Mouse (Mus musculus) kidney, embryonic 15.5 days (tissue): Measurements from ENCODE around the gene Pbxip1. TPM values are rescaled to one million over a fixed set of nuclear protein-coding genes. Genes with fewer than 3 reads are reported as not detected.
A peak's percentile ranks its signal among the peaks of the same experiment; 100 is the strongest.

Experiments used
- ATAC-seq: fragments of 200-750 bp; cut with Nextera tagmentation; replicated peaks from 2 replicates; pipeline ENCODE4 v1.8.0; 2017; ENCODE audit warnings: moderate TSS enrichment; ENCODE audit not compliant: low FRiP score
- H3K27ac ChIP-seq: fragments of 300-500 bp; sonication (generic); 2 replicates; pipeline ENCODE4 v1.5.1; 2015; ENCODE audit warnings: mild to moderate bottlenecking, inconsistent platforms
- H3K27me3 ChIP-seq: fragments of 300-500 bp; sonication (generic); 2 replicates; pipeline ENCODE4 v1.6.1; 2015; ENCODE audit warnings: inconsistent platforms
- H3K36me3 ChIP-seq: fragments of 300-500 bp; sonication (generic); 2 replicates; pipeline ENCODE4 v1.6.1; 2015; ENCODE audit warnings: inconsistent platforms
- H3K4me1 ChIP-seq: fragments of 300-500 bp; sonication (generic); 2 replicates; pipeline ENCODE4 v1.6.1; 2015; ENCODE audit warnings: inconsistent platforms
- H3K4me2 ChIP-seq: fragments of 300-500 bp; sonication (generic); 2 replicates; pipeline ENCODE4 v1.6.1; 2015; ENCODE audit warnings: moderate library complexity, mild to moderate bottlenecking, inconsistent platforms
- H3K4me3 ChIP-seq: fragments of 300-500 bp; sonication (generic); replicated peaks from 2 replicates; pipeline ENCODE4 v1.5.1; 2015; ENCODE audit warnings: mild to moderate bottlenecking, inconsistent platforms
- H3K9ac ChIP-seq: fragments of 300-500 bp; sonication (generic); 2 replicates; pipeline ENCODE4 v1.6.1; 2015; ENCODE audit warnings: mild to moderate bottlenecking, inconsistent platforms
- H3K9me3 ChIP-seq: fragments of 300-500 bp; sonication (generic); replicated peaks from 2 replicates; pipeline ENCODE4 v1.6.1; 2016; ENCODE audit warnings: inconsistent platforms
- WGBS: fragments of 180-500 bp; shearing (Covaris S2); methylation state at CpG from one replicate; pipeline ENCODE4 v1.1.7; 2015; ENCODE audit warnings: mixed read lengths; 5-methylcytosine and 5-hydroxymethylcytosine counted together
- polyA plus RNA-seq: library from polyadenylated mRNA; unstranded; fragments of >200 nt; fragmentation: Nextera tagmentation; extraction: Ambion mirVana; gene quantifications from 2 replicates; pipeline ENCODE4 v1.2.1, GENCODE M21; 2015

Pbxip1 gene
- polyA plus RNA-seq, 1 experiment from 2014 or later = 39.6 TPM

- no peak for ATAC-seq
- H3K9me3 ChIP-seq = no peaks in the 10 kb centered on the region
- WGBS = 72% methylated on average over 6 of the region's 6 CpGs
These were observed 37.3 kb downstream of the Pbxip1 start for GRCm38 (mm10) chr3:89473838-89474237.

DNA sequence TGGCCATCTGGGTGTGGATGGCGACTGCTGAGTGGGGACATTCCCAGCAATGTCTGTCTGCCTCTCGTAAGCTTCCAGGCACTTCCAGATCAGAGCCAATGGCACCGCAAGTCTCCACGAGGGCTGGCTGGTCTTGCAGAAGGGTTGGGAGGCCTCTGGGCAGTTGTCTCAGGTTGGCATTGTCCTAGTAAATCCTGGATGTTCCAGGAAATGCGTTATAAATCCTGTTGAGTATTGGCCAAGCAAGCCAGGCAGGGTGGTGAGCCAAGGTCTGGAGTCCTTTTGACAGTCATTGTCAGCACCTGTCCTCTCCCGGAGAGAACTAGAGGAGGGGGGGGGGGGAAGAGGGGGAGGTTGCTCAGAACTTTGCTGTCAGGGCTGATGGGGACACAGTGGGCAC, 42.5 kb downstream of the Pbxip1 start:
- Histone ChIP-seq H3K9me3 (no peaks in the 10 kb centered on the region), H3K4me3 (no peak overlapping the region), H3K4me2 (no peak overlapping the region), H3K36me3 (no peaks in the 10 kb centered on the region), H3K9ac (no peak overlapping the region), H3K27ac (no peak overlapping the region), H3K27me3 (no peaks in the 10 kb centered on the region), H3K4me1 (no peaks in the 10 kb centered on the region)
- 73% methylated on average over 6 of the region's 6 CpGs for WGBS
- ATAC-seq = no peak

More at GRCm38 (mm10) chr3:89473838-89474237, 37.3 kb downstream of the Pbxip1 start:
- H3K36me3 ChIP-seq = peaks cover 2% of the 10 kb centered on the region; the same call in 1 of the 2 replicates
- no peak overlapping the region for H3K4me2 ChIP-seq
- no peak overlapping the region for H3K4me3 ChIP-seq
- H3K27me3 ChIP-seq = no peaks in the 10 kb centered on the region
- H3K4me1 ChIP-seq = peaks cover 4% of the 10 kb centered on the region; the same call in 1 of the 2 replicates
- no peak overlapping the region for H3K27ac ChIP-seq
- no peak overlapping the region for H3K9ac ChIP-seq

DNA sequence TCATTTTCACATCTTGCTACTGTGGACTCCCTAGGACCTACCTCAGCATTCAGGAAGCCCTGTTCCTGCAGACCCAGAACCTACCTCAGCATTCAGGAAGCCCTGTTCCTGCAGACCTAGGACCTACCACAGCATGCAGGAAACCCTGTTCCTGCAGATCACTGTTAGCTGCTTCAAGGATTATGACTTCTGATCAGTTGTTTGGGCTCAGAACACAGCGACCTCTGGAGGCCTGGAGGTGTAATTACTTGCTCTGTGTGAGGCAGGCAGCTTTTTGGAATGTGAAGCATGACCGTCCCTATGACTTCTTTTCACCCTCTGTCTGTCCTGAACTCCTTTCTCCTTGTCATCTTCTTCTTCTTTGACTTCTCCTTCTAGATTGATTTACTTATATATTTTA, 45.0 kb downstream of the Pbxip1 start:
- Histone ChIP-seq H3K4me1 (peaks cover 5% of the 10 kb centered on the region; the same call in 1 of the 2 replicates), H3K4me2 (no peak overlapping the region), H3K27me3 (0 out of 2 replicates have a peak, but pooled peaks cover 6% of the 10 kb centered on the region), H3K9me3 (no peaks in the 10 kb centered on the region), H3K27ac (no peak overlapping the region), H3K9ac (no peak overlapping the region), H3K4me3 (no peak overlapping the region), H3K36me3 (no peaks in the 10 kb centered on the region)
- 47% methylated on average over 2 of the region's 2 CpGs for WGBS
- ATAC-seq = no peak

DNA sequence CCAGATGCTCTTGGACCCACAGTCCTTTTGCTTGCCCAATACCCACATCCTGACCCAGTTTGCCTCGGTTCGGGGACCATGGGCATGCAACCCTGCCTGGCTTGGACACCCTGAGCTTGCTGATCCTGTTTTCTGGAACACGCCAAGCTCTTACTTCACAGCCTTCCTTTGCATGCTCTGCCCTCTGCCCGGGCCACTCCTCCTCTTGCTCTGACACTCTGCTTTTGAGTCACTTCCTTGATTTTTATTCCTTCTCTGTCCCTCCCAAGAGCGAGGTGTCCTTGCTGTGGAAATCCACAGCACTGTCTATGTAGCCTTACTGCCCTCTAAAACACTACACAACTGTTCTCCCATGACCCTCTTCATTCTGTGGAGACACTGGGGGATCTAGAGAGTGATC, 45.7 kb downstream of the Pbxip1 start:
- Histone ChIP-seq H3K27me3 (0 out of 2 replicates have a peak, but pooled peaks cover 6% of the 10 kb centered on the region), H3K4me3 (no peak overlapping the region), H3K4me1 (peaks cover 7% of the 10 kb centered on the region; the same call in 1 of the 2 replicates), H3K9ac (no peak overlapping the region), H3K9me3 (no peaks in the 10 kb centered on the region), H3K4me2 (no peak overlapping the region), H3K36me3 (no peaks in the 10 kb centered on the region), H3K27ac (no peak overlapping the region)
- no peak for ATAC-seq
- 87% methylated on average over 5 of the region's 5 CpGs for WGBS

DNA sequence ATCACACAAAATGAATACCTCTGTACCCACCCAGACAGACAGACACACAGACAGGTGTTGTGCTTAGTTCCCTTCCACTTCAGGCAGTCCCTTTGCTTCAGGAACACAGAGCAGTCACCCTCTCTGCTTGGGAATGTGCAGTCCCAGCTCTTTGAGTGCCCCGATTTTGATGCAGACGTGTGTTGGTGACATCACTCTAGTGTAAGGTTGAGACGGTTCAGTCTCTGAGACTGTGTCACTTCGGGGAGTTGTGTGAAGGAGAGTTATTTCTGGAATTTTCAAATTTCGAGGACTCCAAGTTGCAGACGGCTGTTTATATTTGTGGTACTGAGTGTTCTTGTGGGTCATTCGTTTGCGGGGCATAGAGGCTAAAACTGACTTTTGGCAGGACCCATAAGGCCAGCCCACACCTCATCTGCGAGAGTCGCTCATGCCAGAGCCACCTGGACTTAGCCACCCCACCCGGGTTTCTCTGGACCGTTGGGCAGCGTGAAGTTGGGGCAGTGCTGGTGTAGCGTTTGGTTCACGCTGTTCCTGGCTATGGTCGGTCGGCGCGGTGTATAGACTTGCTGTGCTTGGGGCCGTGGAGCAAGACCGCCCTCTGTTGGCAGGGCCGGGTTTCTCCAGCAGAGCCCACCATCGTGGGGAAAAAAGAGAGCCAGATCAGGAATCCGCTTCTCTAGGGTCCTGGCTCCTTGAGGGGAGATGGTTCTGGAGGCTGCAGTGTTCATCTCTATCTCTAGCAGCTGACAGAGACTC, 48.4 kb downstream of the Pbxip1 start:
- Histone ChIP-seq H3K4me2 (peak overlapping the region; percentile 55), H3K27ac (no peak overlapping the region), H3K9me3 (no peaks in the 10 kb centered on the region), H3K36me3 (no peaks in the 10 kb centered on the region), H3K9ac (no peak overlapping the region), H3K4me1 (peaks cover 7% of the 10 kb centered on the region; the same call in 1 of the 2 replicates), H3K27me3 (0 out of 2 replicates have a peak, but pooled peaks cover 6% of the 10 kb centered on the region), H3K4me3 (peak overlapping the region; percentile 17)
- peak; percentile 91 for ATAC-seq
- WGBS = 17% methylated on average over 24 of the region's 24 CpGs

GRCm38 (mm10) chr3:89486111-89486510, 49.6 kb downstream of the Pbxip1 start:
- 83% methylated on average over 8 of the region's 8 CpGs for WGBS
- Histone ChIP-seq H3K27ac (no peak overlapping the region), H3K4me3 (no peak overlapping the region), H3K36me3 (no peaks in the 10 kb centered on the region), H3K4me2 (no peak overlapping the region), H3K4me1 (peaks cover 7% of the 10 kb centered on the region; the same call in 1 of the 2 replicates), H3K9ac (no peak overlapping the region), H3K27me3 (0 out of 2 replicates have a peak, but pooled peaks cover 6% of the 10 kb centered on the region), H3K9me3 (no peaks in the 10 kb centered on the region)
- no peak for ATAC-seq

- WGBS = 53% methylated on average over 20 of the region's 20 CpGs
- no peak for ATAC-seq
These were observed 50.6 kb downstream of the Pbxip1 start for GRCm38 (mm10) chr3:89486916-89487702.

GRCm38 (mm10) chr3:89490790-89491189, 54.3 kb downstream of the Pbxip1 start:
- WGBS = 90% methylated on average over 3 of the region's 3 CpGs
- no peak for ATAC-seq

More at GRCm38 (mm10) chr3:89486916-89487702, 50.6 kb downstream of the Pbxip1 start:
- peaks cover 14% of the 10 kb centered on the region; the same call in 1 of the 2 replicates for H3K4me1 ChIP-seq
- H3K9me3 ChIP-seq = no peaks in the 10 kb centered on the region
- no peak overlapping the region for H3K27ac ChIP-seq
- 0 out of 2 replicates have a peak, but pooled peaks cover 6% of the 10 kb centered on the region for H3K27me3 ChIP-seq
- H3K9ac ChIP-seq = no peak overlapping the region
- no peaks in the 10 kb centered on the region for H3K36me3 ChIP-seq
- no peak overlapping the region for H3K4me3 ChIP-seq
- H3K4me2 ChIP-seq = no peak overlapping the region

DNA sequence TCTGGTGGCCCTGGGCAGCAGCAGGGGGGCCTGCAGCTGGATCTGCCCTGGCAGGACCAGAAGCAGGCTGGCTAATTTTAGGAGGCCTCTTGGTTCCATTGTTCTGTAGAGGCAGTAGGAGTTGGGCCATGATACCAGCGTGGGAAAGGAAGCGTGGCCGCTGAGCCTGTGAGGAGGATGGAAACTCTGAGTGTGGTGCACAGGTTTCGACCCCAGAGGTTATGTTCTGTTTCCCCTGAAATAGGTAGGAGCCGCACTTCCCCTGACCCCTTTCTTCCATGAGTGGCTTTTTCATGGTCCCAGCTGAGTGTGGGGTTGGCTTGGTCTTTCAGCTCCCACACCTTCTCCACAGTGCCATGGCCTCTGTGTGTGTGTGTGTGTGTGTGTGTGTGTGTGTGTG, 55.1 kb downstream of the Pbxip1 start:
- no peak for ATAC-seq
- H3K9ac ChIP-seq = no peak overlapping the region
- H3K9me3 ChIP-seq = no peaks in the 10 kb centered on the region
- H3K4me2 ChIP-seq = no peak overlapping the region
- peaks cover 28% of the 10 kb centered on the region for H3K4me1 ChIP-seq
- H3K36me3 ChIP-seq = no peaks in the 10 kb centered on the region
- H3K4me3 ChIP-seq = no peak overlapping the region
- no peaks in the 10 kb centered on the region for H3K27me3 ChIP-seq
- WGBS = 79% methylated on average over 5 of the region's 5 CpGs
- no peak overlapping the region for H3K27ac ChIP-seq

More at GRCm38 (mm10) chr3:89490790-89491189, 54.3 kb downstream of the Pbxip1 start:
- H3K4me1 ChIP-seq = peaks cover 28% of the 10 kb centered on the region
- H3K36me3 ChIP-seq = no peaks in the 10 kb centered on the region
- H3K27me3 ChIP-seq = 0 out of 2 replicates have a peak, but pooled peaks cover 3% of the 10 kb centered on the region
- H3K27ac ChIP-seq = no peak overlapping the region
- H3K9me3 ChIP-seq = no peaks in the 10 kb centered on the region
- H3K9ac ChIP-seq = no peak overlapping the region
- H3K4me3 ChIP-seq = no peak overlapping the region
- H3K4me2 ChIP-seq = no peak overlapping the region

GRCm38 (mm10) chr3:89492701-89493151, 56.2 kb downstream of the Pbxip1 start:
- Histone ChIP-seq H3K4me2 (no peak overlapping the region), H3K27ac (peak overlapping the region; percentile 78), H3K27me3 (no peaks in the 10 kb centered on the region), H3K36me3 (no peaks in the 10 kb centered on the region), H3K4me1 (peaks cover 25% of the 10 kb centered on the region), H3K9me3 (no peaks in the 10 kb centered on the region), H3K9ac (no peak overlapping the region), H3K4me3 (no peak overlapping the region)
- 29% methylated on average over 8 of the region's 8 CpGs for WGBS
- ATAC-seq = peak; percentile 81

DNA sequence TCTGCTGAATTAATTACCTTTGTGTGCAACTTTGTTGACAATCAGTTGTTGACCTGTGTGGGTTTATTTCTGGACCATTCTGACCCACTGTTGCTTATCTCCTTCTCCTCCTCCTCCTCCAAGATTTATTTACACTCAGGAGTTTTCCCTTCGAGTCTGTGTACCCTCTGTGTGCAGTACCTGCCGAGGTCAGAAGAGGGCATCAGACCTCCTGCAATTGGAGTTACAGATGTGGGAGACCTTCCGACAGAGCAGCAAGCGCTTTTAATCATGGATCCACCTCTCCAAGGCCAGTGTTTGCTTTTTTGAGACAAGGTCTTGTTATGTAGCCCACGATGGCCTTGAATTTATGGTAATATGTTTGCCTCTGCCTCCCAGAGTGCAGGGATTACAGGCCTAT, 58.1 kb downstream of the Pbxip1 start:
- ATAC-seq = no peak
- Histone ChIP-seq H3K4me1 (peaks cover 25% of the 10 kb centered on the region), H3K27ac (no peak overlapping the region), H3K4me3 (no peak overlapping the region), H3K4me2 (no peak overlapping the region), H3K9me3 (no peaks in the 10 kb centered on the region), H3K9ac (no peak overlapping the region), H3K27me3 (no peaks in the 10 kb centered on the region), H3K36me3 (no peaks in the 10 kb centered on the region)
- 86% methylated on average over 5 of the region's 5 CpGs for WGBS

- no peaks in the 10 kb centered on the region for H3K27me3 ChIP-seq
- no peaks in the 10 kb centered on the region for H3K9me3 ChIP-seq
- no peak overlapping the region for H3K9ac ChIP-seq
- no peaks in the 10 kb centered on the region for H3K36me3 ChIP-seq
- no peak for ATAC-seq
- H3K27ac ChIP-seq = no peak overlapping the region
- no peak overlapping the region for H3K4me3 ChIP-seq
- WGBS = 72% methylated on average over 3 of the region's 3 CpGs
- peaks cover 23% of the 10 kb centered on the region for H3K4me1 ChIP-seq
- H3K4me2 ChIP-seq = no peak overlapping the region
These were observed 59.9 kb downstream of the Pbxip1 start for GRCm38 (mm10) chr3:89496366-89496765.
